Mouse (Mus musculus) thymus, adult 2 months (tissue): Measurements from ENCODE around the gene Slc16a11.

ENCODE experiments used
- CTCF ChIP-seq: fragments of 200-500 bp; IDR thresholded peaks from 2 replicates; pipeline ENCODE4 v1.5.1; 2012; ENCODE audit warnings: mild to moderate bottlenecking, control low read depth, low read length, moderate library complexity, borderline replicate concordance; ENCODE audit not compliant: control insufficient read depth, poor library complexity, insufficient read depth; ENCODE audit errors: extremely low read depth
- POLR2A ChIP-seq: fragments of 200-500 bp; IDR thresholded peaks from 2 replicates; pipeline ENCODE4 v1.6.1; 2012; ENCODE audit warnings: mild to moderate bottlenecking, low read length, control low read depth, moderate library complexity; ENCODE audit not compliant: control insufficient read depth, poor library complexity, insufficient read depth; ENCODE audit errors: extremely low read depth

DNA sequence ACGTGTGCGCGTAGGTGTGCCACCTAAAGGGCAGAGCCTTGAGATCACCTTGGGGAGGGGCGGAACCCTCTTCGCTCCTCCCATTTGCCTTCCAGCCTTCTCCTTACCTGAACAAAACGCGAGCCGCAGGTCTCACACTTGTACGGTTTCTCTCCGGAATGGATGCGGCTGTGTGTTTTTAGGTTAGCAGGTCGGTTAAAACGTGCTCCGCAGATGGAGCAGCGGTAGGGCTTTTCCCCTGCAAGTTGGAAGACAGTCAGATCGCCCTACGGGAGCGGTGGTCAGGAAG is 14.0 kb downstream of the Slc16a11 start:
- no peak for TF ChIP-seq CTCF
- no peak for TF ChIP-seq POLR2A
